Mouse (Mus musculus) forebrain, embryonic 11.5 days (tissue): ENCODE measurements at regions not wholly inside any gene's neighbourhood (a gene's known extent, or its start where the extent isn't known, plus 50 kb on each side); places are given as distances from the start of the nearest gene placed in this dataset.

Experiments
- ATAC-seq: fragments of 200-750 bp; cut with Nextera tagmentation; replicated peaks from 2 replicates; pipeline ENCODE4 v1.8.0; 2017; ENCODE audit warnings: moderate TSS enrichment; ENCODE audit not compliant: low FRiP score
- DNase-seq: peaks from one replicate; pipeline ENCODE4 v3.0.0-alpha.2; 2017; ENCODE audit warnings: low spot score
- H3K27ac ChIP-seq: fragments of 300-500 bp; sonication (generic); 2 replicates; pipeline ENCODE4 v1.5.1; 2014; ENCODE audit warnings: low read depth, low read length
- H3K27me3 ChIP-seq: fragments of 300-500 bp; sonication (generic); 2 replicates; pipeline ENCODE4 v1.6.1; 2014; ENCODE audit warnings: mild to moderate bottlenecking, low read length, mixed read lengths; ENCODE audit not compliant: control insufficient read depth, insufficient read depth
- H3K36me3 ChIP-seq: fragments of 300-500 bp; sonication (generic); 2 replicates; pipeline ENCODE4 v1.6.1; 2014; ENCODE audit warnings: mild to moderate bottlenecking, low read length, moderate library complexity, mixed read lengths; ENCODE audit not compliant: control insufficient read depth, insufficient read depth
- H3K4me1 ChIP-seq: fragments of 300-500 bp; sonication (generic); replicated peaks from 2 replicates; pipeline ENCODE4 v1.6.1; 2014; ENCODE audit warnings: low read length, mixed read lengths; ENCODE audit not compliant: control insufficient read depth, insufficient read depth
- H3K4me2 ChIP-seq: fragments of 300-500 bp; sonication (generic); 2 replicates; pipeline ENCODE4 v1.6.1; 2014; ENCODE audit warnings: low read depth, mild to moderate bottlenecking, low read length, moderate library complexity, mixed read lengths; ENCODE audit not compliant: severe bottlenecking
- H3K4me3 ChIP-seq: fragments of 300-500 bp; sonication (generic); 2 replicates; pipeline ENCODE4 v1.5.1; 2014; ENCODE audit warnings: low read depth, low read length
- H3K9ac ChIP-seq: fragments of 300-500 bp; sonication (generic); 2 replicates; pipeline ENCODE4 v1.6.1; 2014; ENCODE audit warnings: low read length
- H3K9me3 ChIP-seq: fragments of 300-500 bp; sonication (generic); 2 replicates; pipeline ENCODE4 v1.6.1; 2016; ENCODE audit warnings: low read length, mixed read lengths; ENCODE audit not compliant: control insufficient read depth
- WGBS: fragments of 180-500 bp; shearing (Covaris S2); extraction: QIAGEN DNeasy Blood & Tissue Kit; methylation state at CpG from one replicate; pipeline ENCODE4 v1.1.7; 2014; 5-methylcytosine and 5-hydroxymethylcytosine counted together

GRCm38 (mm10) chr10:105704472-105705235 is 130.4 kb upstream of the Tmtc2 start:
- Histone ChIP-seq H3K27ac (no peak overlapping the region), H3K9me3 (no peaks in the 10 kb centered on the region), H3K4me2 (no peak overlapping the region), H3K4me3 (no peak overlapping the region), H3K36me3 (no peaks in the 10 kb centered on the region), H3K4me1 (no peaks in the 10 kb centered on the region), H3K9ac (no peak overlapping the region), H3K27me3 (no peaks in the 10 kb centered on the region)
- 0 out of 2 replicates have a peak, but pooled peaks have one; percentile 15 for ATAC-seq
- WGBS, result 73% methylated on average over 6 of the region's 6 CpGs
- no peak for DNase-seq

- no peaks in the 10 kb centered on the region for H3K9me3 ChIP-seq
- no peak overlapping the region for H3K4me3 ChIP-seq
- no peak for DNase-seq
- H3K27ac ChIP-seq, result no peak overlapping the region
- 66% methylated on average over 4 of the region's 4 CpGs for WGBS
- no peaks in the 10 kb centered on the region for H3K4me1 ChIP-seq
- ATAC-seq, result no peak
- H3K9ac ChIP-seq, result no peak overlapping the region
- H3K27me3 ChIP-seq, result no peaks in the 10 kb centered on the region
- no peaks in the 10 kb centered on the region for H3K36me3 ChIP-seq
- H3K4me2 ChIP-seq, result no peak overlapping the region
Observed at GRCm38 (mm10) chr10:105693131-105693530, 118.9 kb upstream of the Tmtc2 start.

GRCm38 (mm10) chr10:105689388-105689787 is 115.1 kb upstream of the Tmtc2 start:
- Histone ChIP-seq H3K9me3 (no peaks in the 10 kb centered on the region), H3K27ac (no peak overlapping the region), H3K4me2 (no peak overlapping the region), H3K4me3 (no peak overlapping the region), H3K27me3 (no peaks in the 10 kb centered on the region), H3K36me3 (no peaks in the 10 kb centered on the region), H3K4me1 (no peaks in the 10 kb centered on the region), H3K9ac (no peak overlapping the region)
- 81% methylated on average over 9 of the region's 9 CpGs for WGBS
- no peak for DNase-seq
- no peak for ATAC-seq

DNA sequence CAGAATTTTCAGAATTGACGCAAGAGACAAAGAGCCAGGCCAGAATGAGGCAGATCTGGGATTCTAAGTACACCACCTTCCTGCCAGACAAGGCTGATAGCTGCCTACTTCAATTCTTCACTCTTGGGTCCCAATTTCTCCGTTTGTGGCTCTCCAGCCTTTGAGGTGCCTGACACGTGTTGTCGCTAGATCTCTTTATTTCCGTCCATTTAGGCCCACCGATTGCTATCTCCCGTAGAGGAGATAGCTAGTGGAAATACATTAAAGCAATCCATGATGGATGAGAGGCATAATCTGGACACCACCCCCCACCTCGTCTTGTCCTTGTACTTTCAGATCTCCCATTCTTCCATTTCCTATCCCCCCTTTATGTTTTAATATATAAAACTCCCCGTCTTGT is 114.6 kb upstream of the Tmtc2 start:
- Histone ChIP-seq H3K36me3 (no peaks in the 10 kb centered on the region), H3K9me3 (no peaks in the 10 kb centered on the region), H3K9ac (no peak overlapping the region), H3K27me3 (no peaks in the 10 kb centered on the region), H3K27ac (no peak overlapping the region), H3K4me1 (no peaks in the 10 kb centered on the region), H3K4me2 (no peak overlapping the region), H3K4me3 (no peak overlapping the region)
- no peak for DNase-seq
- 89% methylated on average over 9 of the region's 9 CpGs for WGBS
- no peak for ATAC-seq

GRCm38 (mm10) chr10:105686876-105687275 is 112.6 kb upstream of the Tmtc2 start:
- no peak overlapping the region for H3K27ac ChIP-seq
- H3K27me3 ChIP-seq, result no peaks in the 10 kb centered on the region
- no peak overlapping the region for H3K4me2 ChIP-seq
- no peak overlapping the region for H3K4me3 ChIP-seq
- 94% methylated on average over 5 of the region's 5 CpGs for WGBS
- no peaks in the 10 kb centered on the region for H3K36me3 ChIP-seq
- ATAC-seq (no peak), DNase-seq (no peak)
- H3K9me3 ChIP-seq, result no peaks in the 10 kb centered on the region
- H3K4me1 ChIP-seq, result no peaks in the 10 kb centered on the region
- H3K9ac ChIP-seq, result no peak overlapping the region

DNA sequence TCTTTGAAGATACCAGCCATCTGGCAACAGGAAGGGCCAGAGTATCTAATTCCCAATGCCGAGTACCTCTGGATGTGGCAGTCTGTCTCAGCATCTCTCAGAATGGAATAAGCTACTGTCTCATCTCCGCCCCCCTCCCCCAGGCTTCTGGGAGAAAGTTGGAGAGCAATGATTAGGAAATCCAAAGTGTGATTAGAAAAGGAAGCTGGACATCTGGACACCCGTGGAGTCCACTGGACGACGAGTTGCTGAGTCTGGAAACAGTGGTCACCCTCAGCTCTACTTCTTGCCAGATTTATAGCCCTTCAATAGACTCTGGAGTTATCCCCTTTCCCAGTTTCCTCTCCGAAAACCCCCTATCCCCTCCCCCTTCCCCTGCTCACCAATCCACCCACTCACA is 105.3 kb upstream of the Tmtc2 start:
- DNase-seq, result no peak
- 82% methylated on average over 6 of the region's 6 CpGs for WGBS

DNA sequence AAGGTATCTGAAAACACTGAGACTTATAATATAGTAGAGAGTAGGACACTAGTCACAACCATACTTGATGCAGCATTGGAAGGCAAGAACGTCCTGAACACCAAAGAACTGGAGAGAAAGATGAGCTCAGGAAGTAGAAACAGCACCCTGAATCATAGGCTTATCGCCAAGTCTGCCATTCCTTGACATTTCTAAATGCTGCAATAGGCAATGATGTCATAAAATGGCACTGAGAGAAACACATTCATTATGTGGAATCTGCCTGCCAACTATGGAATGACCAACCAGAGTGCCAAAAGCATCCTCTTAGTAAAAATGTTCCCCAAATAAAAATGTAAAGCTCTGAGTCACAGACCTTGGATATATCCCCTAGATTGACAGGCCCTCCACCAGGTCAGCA is 92.7 kb upstream of the Tmtc2 start:
- Histone ChIP-seq H3K4me3 (no peak overlapping the region), H3K36me3 (no peaks in the 10 kb centered on the region), H3K9me3 (no peaks in the 10 kb centered on the region), H3K4me2 (no peak overlapping the region), H3K4me1 (no peaks in the 10 kb centered on the region), H3K9ac (no peak overlapping the region), H3K27me3 (no peaks in the 10 kb centered on the region), H3K27ac (no peak overlapping the region)
- DNase-seq (no peak), ATAC-seq (no peak)
- 92% methylated on average over 2 of the region's 2 CpGs for WGBS

More for the DNA sequence above, 105.3 kb upstream of the Tmtc2 start:
- no peak overlapping the region for H3K4me2 ChIP-seq
- H3K4me3 ChIP-seq, result no peak overlapping the region
- no peaks in the 10 kb centered on the region for H3K27me3 ChIP-seq
- no peaks in the 10 kb centered on the region for H3K4me1 ChIP-seq
- no peak for ATAC-seq
- no peaks in the 10 kb centered on the region for H3K36me3 ChIP-seq
- no peak overlapping the region for H3K9ac ChIP-seq
- H3K9me3 ChIP-seq, result no peaks in the 10 kb centered on the region
- H3K27ac ChIP-seq, result no peak overlapping the region

DNA sequence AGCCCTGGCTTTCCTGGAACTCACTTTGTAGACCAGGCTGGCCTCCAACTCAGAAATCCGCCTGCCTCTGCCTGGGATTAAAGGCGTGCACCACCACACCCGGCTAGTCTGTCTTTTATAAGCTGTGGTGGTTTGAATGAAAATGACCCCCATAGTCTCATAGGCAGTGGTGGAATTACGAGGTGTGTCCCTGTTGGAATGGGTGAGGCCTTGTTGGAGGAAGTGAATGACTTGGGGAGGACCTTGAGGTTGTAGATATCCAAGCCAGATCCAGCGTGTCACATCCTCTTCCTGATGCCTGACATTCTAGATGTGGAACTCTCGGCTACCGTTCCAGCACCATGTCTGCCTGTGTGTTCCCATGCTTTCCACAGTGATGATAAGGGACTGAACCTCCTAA is 86.5 kb upstream of the Tmtc2 start:
- H3K4me3 ChIP-seq, result no peak overlapping the region
- H3K4me1 ChIP-seq, result no peaks in the 10 kb centered on the region
- H3K4me2 ChIP-seq, result no peak overlapping the region
- no peak for ATAC-seq
- no peaks in the 10 kb centered on the region for H3K9me3 ChIP-seq
- 94% methylated on average over 7 of the region's 7 CpGs for WGBS
- no peaks in the 10 kb centered on the region for H3K36me3 ChIP-seq
- no peak for DNase-seq
- no peaks in the 10 kb centered on the region for H3K27me3 ChIP-seq
- no peak overlapping the region for H3K9ac ChIP-seq
- no peak overlapping the region for H3K27ac ChIP-seq

DNA sequence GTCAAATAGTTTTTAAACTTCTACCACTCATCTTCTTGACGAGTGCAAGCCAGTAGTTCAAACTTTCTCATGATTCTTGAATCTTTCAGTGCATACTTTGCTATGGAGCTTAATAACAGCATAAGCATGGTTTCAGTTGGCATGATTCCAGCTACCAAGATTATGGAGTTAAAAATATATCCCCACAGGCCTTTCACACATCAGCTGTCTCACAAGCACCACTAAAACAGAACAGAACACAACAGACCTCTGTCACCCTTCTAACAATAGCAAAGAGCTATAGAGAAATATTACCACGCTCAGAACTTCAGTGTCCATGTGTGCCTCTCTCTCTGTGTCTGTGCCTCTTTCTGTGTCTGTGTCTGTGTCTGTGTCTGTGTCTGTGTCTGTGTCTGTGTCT is 82.5 kb upstream of the Tmtc2 start:
- H3K27me3 ChIP-seq, result no peaks in the 10 kb centered on the region
- H3K36me3 ChIP-seq, result no peaks in the 10 kb centered on the region
- ATAC-seq (no peak), DNase-seq (no peak)
- no peaks in the 10 kb centered on the region for H3K4me1 ChIP-seq
- no peak overlapping the region for H3K4me2 ChIP-seq
- 70% methylated on average over 2 of the region's 2 CpGs for WGBS
- H3K27ac ChIP-seq, result no peak overlapping the region
- H3K4me3 ChIP-seq, result no peak overlapping the region
- no peaks in the 10 kb centered on the region for H3K9me3 ChIP-seq
- no peak overlapping the region for H3K9ac ChIP-seq
